Mouse (Mus musculus): ENCODE measurements at regions not wholly inside any gene's neighbourhood (a gene's known extent, or its start where the extent isn't known, plus 50 kb on each side); places are given as distances from the start of the nearest gene placed in this dataset.

GRCm38 (mm10) chr14:37315239-37315895, 180.3 kb upstream of the Ghitm start:
- H3K27me3 ChIP-seq (ENCODE audit: control insufficient read depth, insufficient read depth, low read length): no peaks in the 10 kb centered on the region
- H3K4me2 ChIP-seq (ENCODE audit: low read depth): no peak overlapping the region
- ATAC-seq (ENCODE audit: insufficient read depth, low FRiP score, low TSS enrichment) (no peak), DNase-seq (ENCODE audit: low spot score) (no peak)
- no peaks in the 10 kb centered on the region for H3K36me3 ChIP-seq (ENCODE audit: control insufficient read depth, insufficient read depth, low read length)
- no peak overlapping the region for H3K27ac ChIP-seq (ENCODE audit: low read depth, low read length)
- WGBS: 76% methylated on average over 7 of the region's 7 CpGs
- no peaks in the 10 kb centered on the region for H3K9me3 ChIP-seq (ENCODE audit: control insufficient read depth, low read length)
- H3K4me3 ChIP-seq (ENCODE audit: low read depth, low read length): no peak overlapping the region
- no peak overlapping the region for H3K9ac ChIP-seq (ENCODE audit: low read length)
- H3K4me1 ChIP-seq (ENCODE audit: control insufficient read depth, insufficient read depth, low read length): no peaks in the 10 kb centered on the region

- no peak for ATAC-seq (ENCODE audit: insufficient read depth, low FRiP score, low TSS enrichment)
- DNase-seq (ENCODE audit: low spot score): no peak
- Histone ChIP-seq H3K9ac (ENCODE audit: low read length) (no peak overlapping the region), H3K27ac (ENCODE audit: low read depth, low read length) (no peak overlapping the region), H3K4me2 (ENCODE audit: low read depth) (no peak overlapping the region), H3K9me3 (ENCODE audit: control insufficient read depth, low read length) (no peaks in the 10 kb centered on the region), H3K36me3 (ENCODE audit: control insufficient read depth, insufficient read depth, low read length) (no peaks in the 10 kb centered on the region), H3K27me3 (ENCODE audit: control insufficient read depth, insufficient read depth, low read length) (no peaks in the 10 kb centered on the region), H3K4me3 (ENCODE audit: low read depth, low read length) (no peak overlapping the region), H3K4me1 (ENCODE audit: control insufficient read depth, insufficient read depth, low read length) (no peaks in the 10 kb centered on the region)
Measured at GRCm38 (mm10) chr14:37313906-37314305, 178.8 kb upstream of the Ghitm start.

GRCm38 (mm10) chr14:37312887-37313286, 177.8 kb upstream of the Ghitm start:
- DNase-seq (ENCODE audit: low spot score): no peak
- H3K27ac ChIP-seq (ENCODE audit: low read depth, low read length): no peak overlapping the region

GRCm38 (mm10) chr14:37306622-37307274, 171.7 kb upstream of the Ghitm start:
- DNase-seq (ENCODE audit: low spot score) (no peak), ATAC-seq (ENCODE audit: insufficient read depth, low FRiP score, low TSS enrichment) (no peak)
- Histone ChIP-seq H3K27me3 (ENCODE audit: control insufficient read depth, insufficient read depth, low read length) (no peaks in the 10 kb centered on the region), H3K9me3 (ENCODE audit: control insufficient read depth, low read length) (no peaks in the 10 kb centered on the region), H3K4me1 (ENCODE audit: control insufficient read depth, insufficient read depth, low read length) (no peaks in the 10 kb centered on the region), H3K36me3 (ENCODE audit: control insufficient read depth, insufficient read depth, low read length) (no peaks in the 10 kb centered on the region), H3K27ac (ENCODE audit: low read depth, low read length) (no peak overlapping the region), H3K4me2 (ENCODE audit: low read depth) (no peak overlapping the region), H3K4me3 (ENCODE audit: low read depth, low read length) (no peak overlapping the region), H3K9ac (ENCODE audit: low read length) (no peak overlapping the region)
- 68% methylated on average over 2 of the region's 2 CpGs for WGBS

More at GRCm38 (mm10) chr14:37312887-37313286, 177.8 kb upstream of the Ghitm start:
- Histone ChIP-seq H3K9me3 (ENCODE audit: control insufficient read depth, low read length) (no peaks in the 10 kb centered on the region), H3K36me3 (ENCODE audit: control insufficient read depth, insufficient read depth, low read length) (no peaks in the 10 kb centered on the region), H3K4me1 (ENCODE audit: control insufficient read depth, insufficient read depth, low read length) (no peaks in the 10 kb centered on the region), H3K4me2 (ENCODE audit: low read depth) (no peak overlapping the region), H3K9ac (ENCODE audit: low read length) (no peak overlapping the region), H3K4me3 (ENCODE audit: low read depth, low read length) (no peak overlapping the region), H3K27me3 (ENCODE audit: control insufficient read depth, insufficient read depth, low read length) (no peaks in the 10 kb centered on the region)
- WGBS: 87% methylated on average over 3 of the region's 3 CpGs
- ATAC-seq (ENCODE audit: insufficient read depth, low FRiP score, low TSS enrichment): no peak

GRCm38 (mm10) chr14:37298631-37299030, 163.6 kb upstream of the Ghitm start:
- H3K27me3 ChIP-seq (ENCODE audit: control insufficient read depth, insufficient read depth, low read length): no peaks in the 10 kb centered on the region
- DNase-seq (ENCODE audit: low spot score) (no peak), ATAC-seq (ENCODE audit: insufficient read depth, low FRiP score, low TSS enrichment) (no peak)
- no peaks in the 10 kb centered on the region for H3K36me3 ChIP-seq (ENCODE audit: control insufficient read depth, insufficient read depth, low read length)
- H3K9me3 ChIP-seq (ENCODE audit: control insufficient read depth, low read length): no peaks in the 10 kb centered on the region
- no peaks in the 10 kb centered on the region for H3K4me1 ChIP-seq (ENCODE audit: control insufficient read depth, insufficient read depth, low read length)
- H3K4me3 ChIP-seq (ENCODE audit: low read depth, low read length): no peak overlapping the region
- H3K27ac ChIP-seq (ENCODE audit: low read depth, low read length): no peak overlapping the region
- H3K4me2 ChIP-seq (ENCODE audit: low read depth): no peak overlapping the region
- H3K9ac ChIP-seq (ENCODE audit: low read length): no peak overlapping the region

GRCm38 (mm10) chr14:37296531-37296930, 161.5 kb upstream of the Ghitm start:
- DNase-seq (ENCODE audit: low spot score): no peak

GRCm38 (mm10) chr14:37292084-37292860, 157.2 kb upstream of the Ghitm start:
- WGBS: 57% methylated on average over 4 of the region's 4 CpGs
- no peak for ATAC-seq (ENCODE audit: insufficient read depth, low FRiP score, low TSS enrichment)
- Histone ChIP-seq H3K27ac (ENCODE audit: low read depth, low read length) (no peak overlapping the region), H3K4me3 (ENCODE audit: low read depth, low read length) (no peak overlapping the region), H3K4me1 (ENCODE audit: control insufficient read depth, insufficient read depth, low read length) (no peaks in the 10 kb centered on the region), H3K36me3 (ENCODE audit: control insufficient read depth, insufficient read depth, low read length) (no peaks in the 10 kb centered on the region), H3K9ac (ENCODE audit: low read length) (no peak overlapping the region), H3K9me3 (ENCODE audit: control insufficient read depth, low read length) (no peaks in the 10 kb centered on the region), H3K27me3 (ENCODE audit: control insufficient read depth, insufficient read depth, low read length) (no peaks in the 10 kb centered on the region), H3K4me2 (ENCODE audit: low read depth) (no peak overlapping the region)
- DNase-seq (ENCODE audit: low spot score): no peak

More at GRCm38 (mm10) chr14:37296531-37296930, 161.5 kb upstream of the Ghitm start:
- WGBS: 35% methylated on average over 1 of the region's 1 CpGs
- H3K9ac ChIP-seq (ENCODE audit: low read length): no peak overlapping the region
- no peak for ATAC-seq (ENCODE audit: insufficient read depth, low FRiP score, low TSS enrichment)
- H3K36me3 ChIP-seq (ENCODE audit: control insufficient read depth, insufficient read depth, low read length): no peaks in the 10 kb centered on the region
- no peak overlapping the region for H3K27ac ChIP-seq (ENCODE audit: low read depth, low read length)
- H3K27me3 ChIP-seq (ENCODE audit: control insufficient read depth, insufficient read depth, low read length): no peaks in the 10 kb centered on the region
- no peaks in the 10 kb centered on the region for H3K4me1 ChIP-seq (ENCODE audit: control insufficient read depth, insufficient read depth, low read length)
- H3K4me2 ChIP-seq (ENCODE audit: low read depth): no peak overlapping the region
- no peaks in the 10 kb centered on the region for H3K9me3 ChIP-seq (ENCODE audit: control insufficient read depth, low read length)
- H3K4me3 ChIP-seq (ENCODE audit: low read depth, low read length): no peak overlapping the region

- Histone ChIP-seq H3K9ac (ENCODE audit: low read length) (no peak overlapping the region), H3K4me3 (ENCODE audit: low read depth, low read length) (no peak overlapping the region), H3K27ac (ENCODE audit: low read depth, low read length) (no peak overlapping the region), H3K4me2 (ENCODE audit: low read depth) (no peak overlapping the region), H3K4me1 (ENCODE audit: control insufficient read depth, insufficient read depth, low read length) (no peaks in the 10 kb centered on the region), H3K9me3 (ENCODE audit: control insufficient read depth, low read length) (no peaks in the 10 kb centered on the region), H3K36me3 (ENCODE audit: control insufficient read depth, insufficient read depth, low read length) (no peaks in the 10 kb centered on the region), H3K27me3 (ENCODE audit: control insufficient read depth, insufficient read depth, low read length) (no peaks in the 10 kb centered on the region)
- WGBS: 58% methylated on average over 5 of the region's 5 CpGs
- ATAC-seq (ENCODE audit: insufficient read depth, low FRiP score, low TSS enrichment): no peak
- DNase-seq (ENCODE audit: low spot score): no peak
Measured at GRCm38 (mm10) chr14:37284391-37284790, 149.3 kb upstream of the Ghitm start.

Measured in neural tube, embryonic 11.5 days (tissue).